Mouse (Mus musculus): Measurements from ENCODE around the gene Rab5if.
A peak's percentile ranks its signal among the peaks of the same experiment; 100 is the strongest.

DNA sequence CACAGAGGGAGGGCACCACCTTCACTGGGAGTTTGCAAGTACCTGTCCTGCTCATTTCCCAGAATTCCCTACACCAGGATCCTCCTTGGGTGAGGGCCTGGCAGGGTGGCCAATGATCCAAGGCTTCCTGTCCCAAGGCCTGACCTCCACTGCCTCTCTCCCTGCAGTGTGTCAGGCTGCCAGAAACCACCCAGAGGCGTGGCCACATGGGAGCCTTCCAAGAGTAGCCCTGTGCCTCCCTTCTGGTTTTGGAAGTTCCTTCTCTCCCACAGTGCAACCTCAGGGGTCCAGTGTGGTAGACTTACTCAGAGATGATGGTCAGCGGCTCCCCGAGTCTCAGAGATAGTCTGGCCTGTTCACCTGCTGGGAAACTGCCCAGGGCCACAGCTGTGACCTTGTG is 16.6 kb downstream of the Rab5if start:
- TF ChIP-seq E2F4 (IDR thresholded peaks at IDR 0.05; ENCODE audit: insufficient read depth) (no peak), POLR2A (IDR thresholded peaks at IDR 0.05; ENCODE audit: insufficient read length, low read depth) (no peak), TCF12 (IDR thresholded peaks at IDR 0.05; ENCODE audit: insufficient read depth, poor library complexity, severe bottlenecking) (no peak), MYOG (IDR thresholded peaks at IDR 0.05; ENCODE audit: control insufficient read depth in 1 of 3, insufficient read depth in 1 of 3, insufficient read length in 2 of 3, low read depth in 2 of 3) (peak in 1 of 3 experiments; percentile 10)

Measured in myocyte (in vitro differentiated cells).